Mouse (Mus musculus) midbrain, embryonic 14.5 days (tissue): ENCODE data around the gene Trpc5os. TPM values are rescaled to one million over a fixed set of nuclear protein-coding genes. Genes with fewer than 3 reads are reported as not detected.

Source experiments
- ATAC-seq: fragments of 200-750 bp; cut with Nextera tagmentation; 2 replicates; pipeline ENCODE4 v1.8.0; 2017; ENCODE audit warnings: moderate number of reproducible peaks, moderate library complexity; ENCODE audit not compliant: low FRiP score, low TSS enrichment
- DNase-seq: peaks from one replicate; pipeline ENCODE4 v3.0.0-alpha.2; 2015
- H3K27ac ChIP-seq: fragments of 300-500 bp; sonication (generic); replicated peaks from 2 replicates; pipeline ENCODE4 v1.5.1; 2014; ENCODE audit warnings: mild to moderate bottlenecking, low read depth, low read length, moderate library complexity
- H3K27me3 ChIP-seq: fragments of 300-500 bp; sonication (generic); 2 replicates; pipeline ENCODE4 v1.6.1; 2014; ENCODE audit warnings: low read length, control low read depth, mixed read lengths; ENCODE audit not compliant: control insufficient read depth, insufficient read depth
- H3K36me3 ChIP-seq: fragments of 300-500 bp; sonication (generic); 2 replicates; pipeline ENCODE4 v1.6.1; 2014; ENCODE audit warnings: low read length, control low read depth; ENCODE audit not compliant: control insufficient read depth, insufficient read depth
- H3K4me1 ChIP-seq: fragments of 300-500 bp; sonication (generic); 2 replicates; pipeline ENCODE4 v1.6.1; 2014; ENCODE audit warnings: mild to moderate bottlenecking, antibody characterized with exemption, low read length, control low read depth; ENCODE audit not compliant: control insufficient read depth, insufficient read depth
- H3K4me2 ChIP-seq: fragments of 300-500 bp; sonication (generic); 2 replicates; pipeline ENCODE4 v1.6.1; 2014; ENCODE audit warnings: mild to moderate bottlenecking, low read length, moderate library complexity
- H3K4me3 ChIP-seq: fragments of 300-500 bp; sonication (generic); replicated peaks from 2 replicates; pipeline ENCODE4 v1.5.1; 2014; ENCODE audit warnings: low read depth, low read length
- H3K9ac ChIP-seq: fragments of 300-500 bp; sonication (generic); replicated peaks from 2 replicates; pipeline ENCODE4 v1.6.1; 2014; ENCODE audit warnings: mild to moderate bottlenecking, low read length, moderate library complexity
- H3K9me3 ChIP-seq: fragments of 300-500 bp; sonication (generic); 2 replicates; pipeline ENCODE4 v1.6.1; 2016; ENCODE audit warnings: low read length, control low read depth, mixed read lengths; ENCODE audit not compliant: control insufficient read depth
- WGBS: fragments of 180-500 bp; shearing (Covaris S2); extraction: QIAGEN DNeasy Blood & Tissue Kit; methylation state at CpG from one replicate; pipeline ENCODE4 v1.1.7; 2014; 5-methylcytosine and 5-hydroxymethylcytosine counted together
- polyA plus RNA-seq: library from polyadenylated mRNA; unstranded; fragments of >200 nt; fragmentation: Nextera tagmentation; extraction: Ambion mirVana; gene quantifications from 2 replicates; pipeline ENCODE4 v1.2.1, GENCODE M21; 2014

Trpc5os gene
- not detected in 2 replicates for polyA plus RNA-seq

GRCm38 (mm10) chrX:144456281-144456680, at the start of gene Trpc5os:
Trpc5os (plus strand) TSS chrX:144456581.
- H3K36me3 ChIP-seq = no peaks in the 10 kb centered on the region
- no peaks in the 10 kb centered on the region for H3K4me1 ChIP-seq
- no peak within 1 kb of the TSS for H3K4me2 ChIP-seq
- no peak for ATAC-seq
- H3K4me3 ChIP-seq = no peak within 1 kb of the TSS
- no peaks in the 10 kb centered on the region for H3K9me3 ChIP-seq
- H3K27me3 ChIP-seq = no peaks in the 10 kb centered on the region
- no peak within 1 kb of the TSS for H3K27ac ChIP-seq
- no peak for DNase-seq
- 91% methylated on average over 5 of the region's 5 CpGs for WGBS
- H3K9ac ChIP-seq = no peak within 1 kb of the TSS

GRCm38 (mm10) chrX:144408036-144408435, 48.3 kb upstream of the Trpc5os start:
- Histone ChIP-seq H3K9me3 (no peaks in the 10 kb centered on the region), H3K36me3 (no peaks in the 10 kb centered on the region), H3K27me3 (no peaks in the 10 kb centered on the region), H3K4me3 (no peak overlapping the region), H3K4me1 (no peaks in the 10 kb centered on the region), H3K9ac (no peak overlapping the region), H3K4me2 (no peak overlapping the region), H3K27ac (no peak overlapping the region)
- no peak for ATAC-seq
- no peak for DNase-seq
- 77% methylated on average over 5 of the region's 5 CpGs for WGBS

GRCm38 (mm10) chrX:144420259-144420658, 36.1 kb upstream of the Trpc5os start:
- H3K9ac ChIP-seq = no peak overlapping the region
- WGBS = 74% methylated on average over 1 of the region's 1 CpGs
- H3K27ac ChIP-seq = no peak overlapping the region
- H3K4me2 ChIP-seq = no peak overlapping the region
- H3K4me1 ChIP-seq = no peaks in the 10 kb centered on the region
- H3K9me3 ChIP-seq = no peaks in the 10 kb centered on the region
- no peaks in the 10 kb centered on the region for H3K36me3 ChIP-seq
- DNase-seq (no peak), ATAC-seq (no peak)
- no peak overlapping the region for H3K4me3 ChIP-seq
- no peaks in the 10 kb centered on the region for H3K27me3 ChIP-seq

- Histone ChIP-seq H3K9ac (no peak overlapping the region), H3K4me2 (no peak overlapping the region), H3K36me3 (no peaks in the 10 kb centered on the region), H3K4me1 (no peaks in the 10 kb centered on the region), H3K9me3 (no peaks in the 10 kb centered on the region), H3K27ac (no peak overlapping the region), H3K27me3 (no peaks in the 10 kb centered on the region), H3K4me3 (no peak overlapping the region)
- 83% methylated on average over 1 of the region's 1 CpGs for WGBS
- ATAC-seq (no peak), DNase-seq (no peak)
Observed at GRCm38 (mm10) chrX:144421091-144421490, 35.3 kb upstream of the Trpc5os start.

GRCm38 (mm10) chrX:144423848-144424247, 32.5 kb upstream of the Trpc5os start:
- ATAC-seq (no peak), DNase-seq (no peak)
- Histone ChIP-seq H3K4me1 (no peaks in the 10 kb centered on the region), H3K27me3 (no peaks in the 10 kb centered on the region), H3K9ac (no peak overlapping the region), H3K27ac (no peak overlapping the region), H3K4me3 (no peak overlapping the region), H3K4me2 (no peak overlapping the region), H3K9me3 (no peaks in the 10 kb centered on the region), H3K36me3 (no peaks in the 10 kb centered on the region)
- WGBS = 76% methylated on average over 3 of the region's 3 CpGs

- Histone ChIP-seq H3K9ac (no peak overlapping the region), H3K27ac (no peak overlapping the region), H3K27me3 (no peaks in the 10 kb centered on the region), H3K9me3 (no peaks in the 10 kb centered on the region), H3K4me1 (no peaks in the 10 kb centered on the region), H3K36me3 (no peaks in the 10 kb centered on the region), H3K4me3 (no peak overlapping the region), H3K4me2 (no peak overlapping the region)
- no peak for DNase-seq
- 90% methylated on average over 2 of the region's 2 CpGs for WGBS
- no peak for ATAC-seq
Observed at GRCm38 (mm10) chrX:144464416-144464815, 8.0 kb downstream of the Trpc5os start.

- no peak for DNase-seq
- Histone ChIP-seq H3K27ac (no peak overlapping the region), H3K9ac (no peak overlapping the region), H3K4me2 (no peak overlapping the region), H3K4me3 (no peak overlapping the region), H3K4me1 (no peaks in the 10 kb centered on the region), H3K36me3 (no peaks in the 10 kb centered on the region), H3K27me3 (no peaks in the 10 kb centered on the region), H3K9me3 (no peaks in the 10 kb centered on the region)
- 71% methylated on average over 1 of the region's 1 CpGs for WGBS
- ATAC-seq = no peak
Observed at GRCm38 (mm10) chrX:144491394-144491793, 35.0 kb downstream of the Trpc5os start.

- 75% methylated on average over 5 of the region's 5 CpGs for WGBS
- H3K27ac ChIP-seq = no peak overlapping the region
- no peak for DNase-seq
- no peak for ATAC-seq
- H3K36me3 ChIP-seq = no peaks in the 10 kb centered on the region
- H3K9me3 ChIP-seq = no peaks in the 10 kb centered on the region
- H3K4me3 ChIP-seq = no peak overlapping the region
- H3K4me2 ChIP-seq = no peak overlapping the region
- H3K9ac ChIP-seq = no peak overlapping the region
- no peaks in the 10 kb centered on the region for H3K27me3 ChIP-seq
- H3K4me1 ChIP-seq = no peaks in the 10 kb centered on the region
Observed at GRCm38 (mm10) chrX:144523239-144523638, 66.9 kb downstream of the Trpc5os start.

GRCm38 (mm10) chrX:144526042-144526441, 69.7 kb downstream of the Trpc5os start:
- Histone ChIP-seq H3K4me1 (no peaks in the 10 kb centered on the region), H3K36me3 (no peaks in the 10 kb centered on the region), H3K27ac (no peak overlapping the region), H3K9me3 (no peaks in the 10 kb centered on the region), H3K9ac (no peak overlapping the region), H3K4me3 (no peak overlapping the region), H3K27me3 (no peaks in the 10 kb centered on the region), H3K4me2 (no peak overlapping the region)
- DNase-seq (no peak), ATAC-seq (no peak)
- WGBS = 90% methylated on average over 7 of the region's 7 CpGs
